Mouse (Mus musculus) layer of hippocampus, adult 2 months (tissue): ENCODE results near the gene Ifna11. TPM values are rescaled to one million over a fixed set of nuclear protein-coding genes. Genes with fewer than 3 reads are reported as not detected.
A peak's percentile ranks its signal among the peaks of the same experiment; 100 is the strongest.

Experiments used
- DNase-seq, 2 experiments: peaks; one replicate each; pipeline ENCODE4 v3.0.0; 2022; ENCODE audit warnings: low spot score in 2 of 2
- H3K27ac ChIP-seq: fragments of 200-600 bp; 2 replicates; pipeline ENCODE4 v1.8.1; 2022
- H3K4me3 ChIP-seq: fragments of 200-600 bp; 2 replicates; pipeline ENCODE4 v1.8.1; 2022; ENCODE audit warnings: mild to moderate bottlenecking
- CTCF ChIP-seq: fragments of 200-600 bp; conservative IDR thresholded peaks from 2 replicates; pipeline ENCODE4 v1.8.1; 2022; ENCODE audit warnings: antibody characterized with exemption, mild to moderate bottlenecking, moderate library complexity
- total RNA-seq, 2 experiments: library from RNA; stranded (reverse); gene quantifications; 2 replicates each; pipeline ENCODE4 v1.2.3; 2021

Gene Ifna11
- total RNA-seq, 2 experiments from 2014 or later: not detected

- H3K27ac ChIP-seq: no peak overlapping the region
- TF ChIP-seq CTCF: no peak
- H3K4me3 ChIP-seq: no peak overlapping the region
- no peak for DNase-seq
Measured at GRCm38 (mm10) chr4:88864599-88864998, 44.8 kb downstream of the Ifna11 start.

DNA sequence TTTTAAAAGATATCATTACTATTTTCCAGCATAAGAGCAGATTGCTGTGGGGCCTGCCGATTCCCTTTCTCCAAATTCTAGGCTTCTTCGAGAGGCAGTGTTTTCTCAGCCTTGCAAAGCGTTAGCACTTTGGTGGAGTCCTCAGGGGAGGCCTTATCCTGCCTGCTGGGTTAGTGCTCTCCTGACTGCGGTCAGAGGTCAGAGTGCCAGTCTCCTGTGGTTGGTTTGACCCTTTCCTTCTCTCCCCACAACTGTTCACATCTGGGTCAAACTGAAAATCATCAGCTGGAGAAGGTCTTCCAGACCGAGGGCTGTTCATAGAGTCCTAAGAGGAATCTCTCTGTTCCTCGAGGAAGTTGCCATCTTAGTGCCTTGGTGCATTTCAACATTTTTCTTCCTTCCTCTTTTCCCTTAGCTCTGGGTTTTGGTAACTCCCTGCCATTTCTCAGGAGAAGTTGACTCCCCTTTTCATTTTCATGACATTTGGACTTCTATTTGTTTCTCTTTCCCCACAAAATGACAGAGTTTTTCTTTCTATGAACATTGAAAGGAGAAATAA, 45.3 kb downstream of the Ifna11 start:
- DNase-seq: no peak
- H3K27ac ChIP-seq: no peak overlapping the region
- TF ChIP-seq CTCF: no peak
- H3K4me3 ChIP-seq: no peak overlapping the region

GRCm38 (mm10) chr4:88867366-88867925, 47.7 kb downstream of the Ifna11 start:
- peak; percentile 56 to 84 for DNase-seq

GRCm38 (mm10) chr4:88867926-88868911, 48.5 kb downstream of the Ifna11 start:
- TF ChIP-seq CTCF: no peak
- DNase-seq: no peak
- Histone ChIP-seq H3K27ac (no peak overlapping the region), H3K4me3 (peak overlapping the region; percentile 55)

More at GRCm38 (mm10) chr4:88867366-88867925, 47.7 kb downstream of the Ifna11 start:
- Histone ChIP-seq H3K27ac (no peak overlapping the region), H3K4me3 (peak overlapping the region; percentile 55)
- peak; percentile 80 for TF ChIP-seq CTCF

Other genes with a start within 250 kb of the Ifna11 start
- not detected for gene Ifna14, start 248.2 kb upstream of the Ifna11 start, total RNA-seq
- gene Ifna9, start 227.6 kb upstream of the Ifna11 start, total RNA-seq: not detected
- not detected for gene Ifna12, start 216.6 kb upstream of the Ifna11 start, total RNA-seq
- gene C87499, start 185.5 kb upstream of the Ifna11 start, total RNA-seq: not detected
- gene Ifna13, start 175.5 kb upstream of the Ifna11 start, total RNA-seq: not detected
- not detected for gene Ifna16, start 143.0 kb upstream of the Ifna11 start, total RNA-seq
- gene Ifna2, start 136.0 kb upstream of the Ifna11 start, total RNA-seq: not detected
- gene Ifnab, start 128.6 kb upstream of the Ifna11 start, total RNA-seq: not detected
- gene Gm26566, start 98.2 kb upstream of the Ifna11 start, total RNA-seq: 1 to 10 TPM; 1.3 to 1.5 TPM
- gene Klhl9, start 97.5 kb upstream of the Ifna11 start, total RNA-seq: 100 to 1,000 TPM; 105 to 107 TPM
- not detected for gene Gm13271, start 65.1 kb upstream of the Ifna11 start, total RNA-seq
- not detected for gene Gm13283, start 59.8 kb upstream of the Ifna11 start, total RNA-seq
- not detected for gene Gm13290, start 46.1 kb upstream of the Ifna11 start, total RNA-seq
- gene Gm13289, start 43.0 kb upstream of the Ifna11 start, total RNA-seq: not detected
- gene Gm13272, start 40.1 kb upstream of the Ifna11 start, total RNA-seq: not detected
- gene Ifnz, start 37.8 kb upstream of the Ifna11 start, total RNA-seq: not detected
- not detected for gene Gm13276, start 34.2 kb upstream of the Ifna11 start, total RNA-seq
- not detected for gene Gm13277, start 31.3 kb upstream of the Ifna11 start, total RNA-seq
- not detected for gene Gm13278, start 28.4 kb upstream of the Ifna11 start, total RNA-seq
- not detected for gene Gm13275, start 25.5 kb upstream of the Ifna11 start, total RNA-seq
- not detected for gene Gm13279, start 22.6 kb upstream of the Ifna11 start, total RNA-seq
- not detected for gene Gm13285, start 20.3 kb upstream of the Ifna11 start, total RNA-seq
- not detected for gene Gm13287, start 16.7 kb upstream of the Ifna11 start, total RNA-seq
- gene Gm13288, start 14.4 kb upstream of the Ifna11 start, total RNA-seq: not detected
- not detected for gene Ifna7, start 3.7 kb upstream of the Ifna11 start, total RNA-seq
- not detected for gene Ifna6, start 7.5 kb downstream of the Ifna11 start, total RNA-seq
- not detected for gene Ifna5, start 15.6 kb downstream of the Ifna11 start, total RNA-seq
- gene Ifna4, start 21.9 kb downstream of the Ifna11 start, total RNA-seq: not detected
- not detected for gene Ifna1, start 30.1 kb downstream of the Ifna11 start, total RNA-seq
- gene Ifne, start 60.2 kb downstream of the Ifna11 start, total RNA-seq: not detected